Mouse (Mus musculus) cortical plate, adult 2 months (tissue): ENCODE data around the gene Tmem86a. TPM values are rescaled to one million over a fixed set of nuclear protein-coding genes. Genes with fewer than 3 reads are reported as not detected.
"Not testable (repeated sequence)": the region's sequence is repeated elsewhere in the genome, so short reads cannot be mapped to it uniquely, and the experiment has no call there.

Source experiments
- H3K27ac ChIP-seq: fragments of 200-500 bp; 2 replicates; pipeline ENCODE4 v1.5.1; 2012; ENCODE audit warnings: low read length, control low read depth, inconsistent platforms; ENCODE audit not compliant: insufficient read depth
- H3K4me1 ChIP-seq: fragments of 200-500 bp; 2 replicates; pipeline ENCODE4 v1.6.1; 2011; ENCODE audit warnings: low read length; ENCODE audit not compliant: control insufficient read depth, insufficient read depth
- H3K4me3 ChIP-seq: fragments of 200-500 bp; 2 replicates; pipeline ENCODE4 v1.5.1; 2011; ENCODE audit warnings: mild to moderate bottlenecking, low read length, control low read depth; ENCODE audit not compliant: insufficient read depth
- CTCF ChIP-seq: fragments of 200-500 bp; IDR thresholded peaks from 2 replicates; pipeline ENCODE4 v1.5.1; 2011; ENCODE audit warnings: mild to moderate bottlenecking, control low read depth, low read length; ENCODE audit not compliant: insufficient read depth; ENCODE audit errors: extremely low read depth
- POLR2A ChIP-seq: fragments of 200-500 bp; IDR thresholded peaks from 2 replicates; pipeline ENCODE4 v1.6.1; 2011; ENCODE audit warnings: mild to moderate bottlenecking, low read length, control low read depth; ENCODE audit not compliant: insufficient read depth; ENCODE audit errors: extremely low read depth
- polyA plus RNA-seq: library from polyadenylated mRNA; depleted of rRNA; stranded (reverse); fragments of >200 nt; gene quantifications from 2 replicates; pipeline ENCODE4 v1.2.3, GENCODE M21; 2012

Gene Tmem86a
- polyA plus RNA-seq, 1 experiment: 22.5 TPM

- Histone ChIP-seq H3K4me1 (no peaks in the 10 kb centered on the region), H3K4me3 (no peak overlapping the region), H3K27ac (no peak overlapping the region)
- no peak for TF ChIP-seq POLR2A
- no peak for TF ChIP-seq CTCF
Measured at GRCm38 (mm10) chr7:47025429-47025828, 25.0 kb upstream of the Tmem86a start.

- H3K4me3 ChIP-seq, H3K27ac ChIP-seq, H3K4me1 ChIP-seq: not testable (repeated sequence)
Measured at GRCm38 (mm10) chr7:47026899-47027298, 23.5 kb upstream of the Tmem86a start.

- Histone ChIP-seq H3K4me3 (no peak overlapping the region), H3K4me1 (no peaks in the 10 kb centered on the region), H3K27ac (no peak overlapping the region)
- TF ChIP-seq CTCF: no peak
- TF ChIP-seq POLR2A: no peak
Measured at GRCm38 (mm10) chr7:47027520-47027919, 22.9 kb upstream of the Tmem86a start.

- TF ChIP-seq POLR2A (no peak), CTCF (no peak)
- H3K27ac ChIP-seq: no peak overlapping the region
- no peaks in the 10 kb centered on the region for H3K4me1 ChIP-seq
- no peak overlapping the region for H3K4me3 ChIP-seq
Measured at GRCm38 (mm10) chr7:47030517-47031193, 19.7 kb upstream of the Tmem86a start.

- TF ChIP-seq POLR2A (no peak), CTCF (no peak)
- H3K4me3 ChIP-seq: no peak overlapping the region
- H3K4me1 ChIP-seq: no peaks in the 10 kb centered on the region
- no peak overlapping the region for H3K27ac ChIP-seq
Measured at GRCm38 (mm10) chr7:47031371-47031770, 19.0 kb upstream of the Tmem86a start.

- no peak overlapping the region for H3K27ac ChIP-seq
- no peak overlapping the region for H3K4me3 ChIP-seq
- no peaks in the 10 kb centered on the region for H3K4me1 ChIP-seq
- no peak for TF ChIP-seq CTCF
- TF ChIP-seq POLR2A: no peak
Measured at GRCm38 (mm10) chr7:47034785-47035384, 15.5 kb upstream of the Tmem86a start.

GRCm38 (mm10) chr7:47035426-47035825, 15.0 kb upstream of the Tmem86a start:
- no peak overlapping the region for H3K4me3 ChIP-seq
- H3K4me1 ChIP-seq: no peaks in the 10 kb centered on the region
- H3K27ac ChIP-seq: no peak overlapping the region
- TF ChIP-seq POLR2A: no peak
- TF ChIP-seq CTCF: no peak

GRCm38 (mm10) chr7:47041706-47042105, 8.7 kb upstream of the Tmem86a start:
- TF ChIP-seq POLR2A: no peak
- no peak for TF ChIP-seq CTCF
- no peaks in the 10 kb centered on the region for H3K4me1 ChIP-seq
- H3K4me3 ChIP-seq: no peak overlapping the region
- H3K27ac ChIP-seq: no peak overlapping the region

GRCm38 (mm10) chr7:47042121-47042520, 8.3 kb upstream of the Tmem86a start:
- H3K4me3 ChIP-seq: no peak overlapping the region
- TF ChIP-seq POLR2A (no peak), CTCF (no peak)
- H3K4me1 ChIP-seq: no peaks in the 10 kb centered on the region
- H3K27ac ChIP-seq: no peak overlapping the region

- Histone ChIP-seq H3K4me3 (no peak overlapping the region), H3K27ac (no peak overlapping the region), H3K4me1 (no peaks in the 10 kb centered on the region)
- TF ChIP-seq POLR2A (no peak), CTCF (no peak)
Measured at GRCm38 (mm10) chr7:47042823-47043490, 7.4 kb upstream of the Tmem86a start.
